Comparison of ENCODE assay signal across 9 mouse cellular contexts in the genomic region with DNA sequence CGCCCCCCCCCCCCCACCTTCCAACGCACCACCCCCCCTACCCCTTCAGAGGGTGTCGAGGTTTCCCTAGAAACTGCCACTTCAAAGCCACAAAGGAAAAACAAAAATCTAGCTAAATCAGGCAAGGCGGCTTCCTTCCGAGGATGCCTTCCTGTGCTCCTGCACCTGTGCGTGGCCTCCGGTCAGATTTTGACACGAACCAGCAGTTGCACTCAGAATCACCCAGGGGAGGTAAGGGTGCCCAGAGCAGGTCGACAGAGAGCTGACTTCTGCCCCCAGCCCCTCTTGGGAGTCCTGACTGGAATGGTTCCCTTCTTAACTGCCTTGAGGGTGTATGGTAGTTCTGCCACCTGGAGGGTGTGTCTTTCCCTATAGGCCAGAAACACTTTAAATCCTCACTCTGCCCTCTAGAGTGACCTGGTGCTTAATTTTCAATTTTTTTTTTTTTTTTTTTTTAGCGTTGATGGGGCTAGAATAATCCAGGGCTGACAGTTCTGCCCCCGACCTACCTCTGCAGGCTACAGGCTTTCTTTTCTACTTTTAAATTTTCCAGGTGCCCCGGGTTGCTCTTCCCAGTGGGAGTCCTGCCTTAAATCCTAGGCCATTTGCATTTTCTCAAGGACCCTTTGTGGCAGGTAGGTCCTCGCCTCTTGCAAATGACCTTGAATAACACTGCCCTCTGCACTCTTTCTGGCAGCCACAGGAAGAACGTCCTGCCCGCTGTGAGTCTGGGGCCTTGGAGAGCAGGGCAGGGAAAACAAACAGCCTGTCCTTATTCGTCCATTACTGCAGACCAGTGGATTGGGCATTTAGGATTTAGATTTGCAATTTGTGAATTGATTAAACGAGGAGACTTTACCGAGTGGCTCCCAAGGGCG.
DNase-seq lines count a peak whose midpoint lies in the region; ATAC-seq and TF ChIP-seq lines count a peak whose summit lies in the region.
"Had no signal": no experiment of that assay in that cellular context is flagged by ENCODE, and none has a peak within 500 bp of the region (broad histone marks: within the 10 kb centered on the region; RNA-seq: fewer than 3 reads in every experiment).

No protein-coding gene starts in this region.

- 12% methylated on average over 19 of the region's 19 CpGs for WGBS in hindbrain, embryonic 14.5 days
- WGBS in liver, embryonic 15.5 days (ENCODE audit: insufficient replicate concordance), result 8% methylated on average over 18 of the region's 19 CpGs

- peak overlapping the region; percentile 34; the same call in 1 of the 2 replicates for H3K9ac ChIP-seq in hindbrain, embryonic 14.5 days
- no peak overlapping the region for H3K9ac ChIP-seq in liver, embryonic 15.5 days

- peak overlapping the region; percentile 72 for H3K4me3 ChIP-seq in gastrocnemius, adult 2 months
- H3K4me3 ChIP-seq in hindbrain, embryonic 14.5 days (replicated peaks; ENCODE audit: low read length), result 0 out of 2 replicates have a peak overlapping the region, but pooled peaks have one; percentile 17
- peak overlapping the region; percentile 21; the same call in 1 of the 2 replicates for H3K4me3 ChIP-seq in liver, embryonic 15.5 days (replicated peaks)

- intact Hi-C loops in gastrocnemius, adult 2 months (cut with DNase I), result loop anchor here (5.0 to 10.0 kb wide), 2 partner anchors 133 to 184 kb away; partner anchors contain the start of gene Foxo1

- no peak for ATAC-seq in hindbrain, embryonic 14.5 days (ENCODE audit: low FRiP score)
- no peak for ATAC-seq in liver, embryonic 15.5 days (ENCODE audit: insufficient read depth)

- H3K4me1 ChIP-seq in hindbrain, embryonic 14.5 days (replicated peaks; ENCODE audit: control insufficient read depth, insufficient read depth, low read length), result peaks cover 11% of the 10 kb centered on the region
- H3K4me1 ChIP-seq in liver, embryonic 15.5 days (replicated peaks), result peaks cover 11% of the 10 kb centered on the region; the same call in 1 of the 2 replicates

- peak overlapping the region; percentile 56 for H3K4me2 ChIP-seq in hindbrain, embryonic 14.5 days (replicated peaks)
- H3K4me2 ChIP-seq in liver, embryonic 15.5 days, result peak overlapping the region; percentile 43

- no peaks in the 10 kb centered on the region for H3K9me3 ChIP-seq in hindbrain, embryonic 14.5 days (ENCODE audit: control insufficient read depth, low read length)
- no peaks in the 10 kb centered on the region for H3K9me3 ChIP-seq in liver, embryonic 15.5 days (replicated peaks)

- no peak for DNase-seq in gastrocnemius, adult 2 months
- DNase-seq in gastrocnemius, postnatal 25 days, result no peak
- DNase-seq in R1 (ENCODE audit: low read depth, low spot score), result peak; percentile 92
- DNase-seq in hindbrain, embryonic 14.5 days (ENCODE audit: low spot score), result no peak
- DNase-seq in thymus, postnatal 36 days, result peak; percentile 51 to 60
- DNase-seq in urinary bladder, postnatal 25 days (ENCODE audit: low spot score), result no peak
- no peak for DNase-seq in layer of hippocampus, postnatal 10 days (ENCODE audit: low spot score in 2 of 2)

- TF ChIP-seq CTCF in gastrocnemius, adult 2 months (IDR thresholded peaks at IDR 0.05), result no peak

- H3K27ac ChIP-seq in gastrocnemius, adult 2 months, result peak overlapping the region; percentile 83
- peak overlapping the region; percentile 16; the same call in 1 of the 2 replicates for H3K27ac ChIP-seq in hindbrain, embryonic 14.5 days
- H3K27ac ChIP-seq in liver, embryonic 15.5 days (replicated peaks), result no peak overlapping the region

- peaks cover 16% of the 10 kb centered on the region; the same call in 1 of the 2 replicates for H3K27me3 ChIP-seq in hindbrain, embryonic 14.5 days (ENCODE audit: control insufficient read depth, insufficient read depth, low read length)
- peaks cover 11% of the 10 kb centered on the region for H3K27me3 ChIP-seq in liver, embryonic 15.5 days

- no peaks in the 10 kb centered on the region for H3K36me3 ChIP-seq in hindbrain, embryonic 14.5 days (replicated peaks; ENCODE audit: control insufficient read depth, insufficient read depth)
- no peaks in the 10 kb centered on the region for H3K36me3 ChIP-seq in liver, embryonic 15.5 days (replicated peaks)
- H3K36me3 ChIP-seq: G1E had no signal

Comparison
In these comparisons a context has a peak if more than half of its experiments do, and no peak if none do; other contexts are left out.
1. DNase-seq: peak in R1 (single experiment) and thymus, postnatal 36 days (2 of 2); none in gastrocnemius, adult 2 months (single experiment), gastrocnemius, postnatal 25 days (single experiment), hindbrain, embryonic 14.5 days (single experiment), urinary bladder, postnatal 25 days (single experiment) and layer of hippocampus, postnatal 10 days (0 of 2).
2. H3K4me3 ChIP-seq: peak in every context shown above with its lines; median percentile 72 in gastrocnemius, adult 2 months; 21 in liver, embryonic 15.5 days; 17 in hindbrain, embryonic 14.5 days.